Mouse (Mus musculus) CH12F3 (cell line): ENCODE results near the gene Meaf6.

Experiments used
- in situ Hi-C: fragments of 300-500 bp; cut with MboI; formaldehyde crosslinking; loops from 2 replicates; pipeline ENCODE4 v1.14.3; 2020; ENCODE audit warnings: low sequenced_read_pairs

The Meaf6 gene

DNA sequence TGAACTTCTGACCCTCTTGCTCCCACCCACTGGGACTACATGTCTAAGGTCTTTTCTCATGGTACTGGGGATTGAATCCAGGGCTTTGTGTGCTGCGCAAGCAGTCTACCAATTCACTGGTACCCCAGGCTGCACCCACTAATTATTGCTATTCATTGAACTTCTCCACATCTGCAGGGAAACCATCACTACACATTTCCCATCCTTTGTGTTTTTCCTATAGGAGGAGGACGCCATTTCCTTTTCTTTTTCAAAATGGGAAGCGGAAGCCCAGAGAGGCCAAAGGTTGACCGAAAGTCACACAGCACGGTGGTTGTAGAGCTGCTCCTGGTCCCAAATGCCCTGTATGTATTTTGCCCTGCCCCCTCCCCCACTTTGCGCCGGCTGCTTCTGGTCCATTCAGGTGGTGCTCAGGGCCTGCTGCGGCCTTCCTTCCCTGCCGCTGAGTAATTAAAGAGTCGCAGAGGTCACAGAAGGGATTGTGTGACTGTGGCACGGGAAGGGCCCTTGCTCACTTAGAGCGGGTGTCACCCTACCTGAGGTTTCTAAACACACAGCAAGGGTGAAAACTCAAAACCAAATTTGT, 51.5 kb downstream of the Meaf6 start:
- in situ Hi-C loops = no loop called here

DNA sequence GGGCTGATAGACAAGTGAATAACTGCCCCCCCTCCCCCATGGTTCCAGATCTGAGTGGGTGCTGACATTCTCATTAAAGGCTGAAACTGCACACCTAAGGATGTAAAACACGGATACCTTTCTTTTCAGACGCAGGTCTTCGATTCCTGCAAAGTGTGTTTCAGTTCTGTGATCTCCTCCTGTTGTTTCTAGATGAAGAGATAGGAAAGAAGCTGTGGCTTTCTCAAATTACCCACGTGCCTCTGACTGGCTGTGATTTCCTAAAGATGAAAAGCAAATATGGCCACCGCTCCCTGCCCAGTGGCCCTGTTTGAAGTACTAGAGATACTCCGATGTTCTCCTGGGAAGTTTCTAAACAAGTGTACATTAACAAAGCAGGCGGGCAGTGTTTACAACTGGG, 53.4 kb downstream of the Meaf6 start:
- in situ Hi-C loops = no loop called here

DNA sequence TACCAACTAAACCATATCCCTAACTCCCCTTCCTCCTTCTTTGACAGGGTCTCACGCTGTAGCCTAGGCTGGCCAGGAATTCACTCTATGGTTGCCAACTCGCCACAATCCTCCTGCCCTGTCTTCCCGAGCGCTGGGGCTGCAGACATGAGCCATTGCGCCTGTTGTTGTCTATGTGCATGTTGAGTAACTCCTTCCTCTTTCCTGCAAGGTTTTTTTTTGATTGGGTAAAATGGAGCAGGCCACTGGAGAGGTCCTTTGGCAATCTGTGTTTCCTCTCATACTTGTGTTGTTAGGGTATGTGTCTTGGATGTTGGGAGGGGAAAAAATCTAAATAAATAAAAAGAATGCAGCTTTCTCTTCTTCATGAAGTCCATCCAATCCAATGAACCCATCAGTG, 59.3 kb downstream of the Meaf6 start:
- in situ Hi-C loops = no loop called here

DNA sequence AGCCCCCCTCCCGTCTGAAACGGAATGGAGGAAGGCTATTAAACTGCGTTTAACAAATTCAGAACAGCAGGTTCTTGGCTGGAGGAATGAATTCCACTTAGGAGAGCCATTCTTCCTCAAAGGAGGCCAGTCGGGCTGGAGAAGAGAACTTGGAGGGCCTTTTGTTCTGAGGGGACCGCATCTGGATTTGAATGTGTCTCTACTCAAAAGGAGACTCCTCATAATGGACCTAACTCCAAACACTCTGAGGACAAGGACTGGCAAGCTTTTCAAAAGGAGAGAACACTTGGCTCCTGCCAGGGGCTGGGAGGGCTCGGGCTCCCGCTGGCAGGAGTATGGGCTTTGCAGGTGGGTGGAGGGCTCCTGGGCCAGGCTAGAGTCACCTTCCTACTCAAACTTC, 59.7 kb downstream of the Meaf6 start:
- in situ Hi-C loops = no loop called here

DNA sequence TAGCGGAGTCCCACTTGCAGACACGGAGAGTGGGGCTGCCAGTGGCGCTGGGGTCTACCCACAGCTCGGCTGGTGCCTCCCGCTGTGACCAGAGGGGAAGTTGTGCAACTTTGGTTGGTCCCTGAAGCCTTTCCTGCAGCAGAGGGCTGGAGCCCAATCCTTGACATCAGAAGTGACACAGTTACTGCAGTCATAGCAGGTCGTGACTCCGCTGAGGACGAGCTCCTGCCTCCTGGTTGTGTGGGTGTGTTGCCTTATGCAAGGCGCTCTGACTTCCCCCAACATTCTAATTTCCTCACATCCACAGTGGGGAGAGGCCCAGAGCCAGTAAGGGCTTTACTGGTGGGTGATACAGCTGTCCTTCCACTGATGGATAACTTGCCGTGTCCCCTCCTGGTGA, 60.3 kb downstream of the Meaf6 start:
- in situ Hi-C loops = no loop called here

- in situ Hi-C loops = no loop called here
Measured at GRCm38 (mm10) chr4:125147970-125148369, 63.0 kb downstream of the Meaf6 start.

GRCm38 (mm10) chr4:125149460-125149859, 64.5 kb downstream of the Meaf6 start:
- in situ Hi-C loops = no loop called here

DNA sequence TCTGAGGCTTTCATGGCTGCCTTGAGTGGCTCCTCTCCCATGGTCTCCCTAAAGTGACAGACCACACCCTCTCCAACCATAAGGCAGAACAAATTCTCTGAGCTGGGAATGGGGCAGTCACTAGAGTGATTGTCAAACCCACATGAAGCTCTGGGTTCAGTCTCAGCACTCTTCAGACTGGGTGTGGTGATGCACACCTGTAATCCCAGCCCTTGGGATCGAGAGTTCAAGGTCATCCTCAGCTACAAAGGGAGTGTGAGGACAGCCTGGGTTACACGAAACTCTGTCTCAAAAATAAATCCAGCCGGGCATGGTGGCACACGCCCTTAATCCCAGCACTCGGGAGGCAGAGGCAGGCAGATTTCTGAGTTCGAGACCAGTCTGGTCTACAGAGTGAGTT, 67.5 kb downstream of the Meaf6 start:
- in situ Hi-C loops = no loop called here

DNA sequence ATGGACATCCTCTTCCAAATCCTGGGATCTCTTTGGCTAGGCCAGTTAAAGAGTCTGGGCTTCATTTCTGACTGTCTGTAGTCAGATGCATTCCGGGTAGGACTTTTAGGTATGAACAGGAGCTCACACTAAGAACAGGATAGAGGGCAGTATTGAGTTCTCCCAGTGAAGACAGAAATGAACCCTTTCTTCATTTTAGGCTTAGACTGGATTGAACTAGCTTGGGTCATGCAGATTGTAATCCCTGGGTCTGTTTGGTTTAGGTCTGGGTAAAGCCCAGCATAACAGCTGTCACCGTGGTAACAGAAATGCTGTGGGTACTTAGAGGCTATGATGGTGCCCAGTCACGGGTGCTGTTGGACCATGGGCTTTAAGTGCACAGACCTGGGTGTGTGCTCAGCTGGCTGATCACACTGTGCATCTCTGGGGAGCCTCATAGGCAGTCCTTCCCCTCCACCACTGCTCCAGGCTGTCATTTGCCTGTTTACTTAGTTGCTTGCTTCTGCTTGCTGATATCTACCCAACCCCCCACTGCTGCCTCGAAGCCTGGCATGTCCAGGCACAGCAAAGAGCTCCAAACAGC, 68.8 kb downstream of the Meaf6 start:
- in situ Hi-C loops = no loop called here

GRCm38 (mm10) chr4:125155646-125156045, 70.7 kb downstream of the Meaf6 start:
- in situ Hi-C loops = no loop called here

DNA sequence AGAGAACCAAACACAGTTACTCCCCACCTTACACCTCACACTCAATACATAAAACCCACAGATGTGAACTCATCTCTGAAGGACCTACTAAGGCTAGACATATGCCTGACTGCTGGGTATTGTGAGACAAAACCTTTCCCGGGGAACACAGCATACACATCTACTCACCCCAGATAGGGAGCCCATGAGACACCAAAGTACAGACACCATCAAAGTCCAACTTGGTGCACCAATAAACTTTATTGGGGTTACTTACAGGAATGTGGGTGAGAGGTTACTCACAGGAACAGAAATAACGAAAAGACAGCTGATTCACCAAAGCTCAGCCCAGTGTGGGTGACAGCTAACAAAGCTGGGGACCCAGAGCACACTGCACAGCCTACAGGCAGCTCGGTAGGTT, 72.4 kb downstream of the Meaf6 start:
- in situ Hi-C loops = no loop called here

- in situ Hi-C loops = no loop called here
Measured at GRCm38 (mm10) chr4:125158081-125158480, 73.1 kb downstream of the Meaf6 start.

DNA sequence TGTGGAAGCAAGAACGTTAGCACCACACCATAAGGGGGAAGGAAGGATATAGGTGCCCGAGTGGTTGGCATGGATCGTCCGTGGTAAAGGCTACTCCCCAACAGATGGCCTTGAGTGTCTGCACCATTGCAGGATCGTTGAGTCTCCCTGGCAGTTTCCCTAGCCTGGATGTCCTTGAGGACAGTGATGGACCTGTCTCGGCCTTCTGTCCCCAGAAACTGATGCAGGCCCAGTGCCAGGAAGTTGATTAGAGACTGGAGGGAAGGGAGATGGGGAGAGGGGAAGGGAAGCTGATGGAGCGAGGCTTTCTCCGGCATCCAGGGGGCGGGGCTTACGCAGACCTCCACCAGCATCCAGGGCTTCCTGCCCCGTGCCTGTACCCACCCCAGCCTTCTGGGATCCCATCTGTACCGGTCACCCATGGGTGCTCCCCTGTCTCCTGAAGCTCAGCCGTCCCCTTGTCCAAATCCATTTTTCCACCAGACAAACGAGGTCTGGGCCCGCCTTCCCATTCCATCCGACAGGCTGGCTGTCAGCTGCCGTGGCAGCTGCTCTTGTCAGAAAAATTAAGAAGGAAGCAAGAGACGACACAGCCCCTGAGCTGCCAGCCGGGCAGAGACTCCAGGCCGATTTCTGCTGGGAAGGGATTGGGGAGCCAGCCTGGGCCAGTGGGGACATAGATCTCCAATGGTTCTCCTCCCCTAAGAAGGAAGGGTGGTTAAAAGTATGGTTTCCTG, 73.8 kb downstream of the Meaf6 start:
- in situ Hi-C loops = no loop called here

DNA sequence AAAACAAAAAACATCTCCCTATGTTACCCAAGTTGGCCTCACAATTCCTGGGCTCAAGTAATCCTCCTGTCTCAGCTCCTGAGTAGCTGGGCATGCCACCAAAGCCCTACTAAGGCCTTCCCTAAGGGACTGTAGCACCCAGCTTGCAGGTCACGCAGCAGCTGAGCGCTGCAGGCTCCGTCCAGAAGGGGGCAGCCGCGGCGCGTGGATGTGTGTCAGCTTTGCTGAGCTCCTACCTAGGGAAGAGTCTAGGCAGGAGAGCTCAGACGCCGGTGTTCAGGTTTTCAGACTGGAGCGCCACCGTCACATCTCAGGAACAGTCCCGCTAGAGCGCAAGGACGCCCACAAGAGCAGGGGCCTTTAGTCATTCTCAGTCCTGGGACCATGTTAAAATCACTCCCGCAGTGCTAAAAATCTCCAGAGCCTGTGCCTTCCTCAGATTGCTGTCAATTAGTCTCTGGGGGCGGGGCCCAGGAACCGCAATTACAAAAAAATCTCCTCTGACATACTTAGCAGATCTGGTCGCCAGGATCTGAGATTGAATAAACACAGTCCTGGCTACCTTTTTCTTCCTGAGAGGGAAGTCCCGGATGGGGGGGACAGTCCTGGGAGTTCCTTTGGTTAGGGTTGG, 75.5 kb downstream of the Meaf6 start:
- in situ Hi-C loops = no loop called here

GRCm38 (mm10) chr4:125160951-125161331, 76.0 kb downstream of the Meaf6 start:
- in situ Hi-C loops = no loop called here

DNA sequence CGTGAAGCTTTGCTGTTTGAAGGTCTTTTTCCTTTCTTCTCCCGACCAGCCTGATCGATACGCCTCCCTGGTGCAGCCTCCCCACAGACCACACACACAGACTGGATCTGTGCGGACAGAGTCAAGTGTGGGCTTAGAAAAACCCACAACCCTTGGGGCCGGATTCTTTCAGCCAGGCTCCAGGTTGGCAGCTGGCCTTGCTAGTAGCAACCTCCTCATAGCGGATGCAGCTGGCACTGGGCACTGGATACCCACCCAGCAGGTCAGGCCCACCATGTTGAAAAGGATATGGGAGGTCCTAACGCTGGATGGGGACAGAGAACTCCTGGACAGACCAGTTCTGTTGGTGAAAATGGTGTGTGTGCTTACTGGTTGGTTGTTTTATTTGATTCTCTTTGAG, 76.5 kb downstream of the Meaf6 start:
- in situ Hi-C loops = no loop called here

DNA sequence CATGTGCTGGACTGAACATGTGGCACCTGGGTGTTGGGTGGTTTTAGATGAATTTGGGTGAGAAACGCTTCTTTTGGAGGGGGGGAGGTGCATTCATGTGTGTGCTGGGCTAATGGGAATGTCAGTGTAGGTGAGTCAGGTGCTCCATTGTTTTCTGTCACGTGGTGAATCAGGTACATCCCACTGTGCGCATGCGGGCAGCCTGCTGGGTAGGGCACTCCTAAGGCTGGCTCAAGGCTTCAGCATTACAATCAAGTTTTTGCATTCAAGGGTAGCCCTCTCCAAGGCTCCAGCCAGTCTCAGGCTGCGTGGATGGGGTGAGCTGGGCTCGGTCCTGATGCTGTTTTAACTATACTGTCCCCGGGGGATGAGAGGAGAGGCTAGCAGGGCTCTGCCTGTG, 77.8 kb downstream of the Meaf6 start:
- in situ Hi-C loops = no loop called here
